Mouse (Mus musculus) spleen, adult 12 weeks (tissue): ENCODE data around the gene Angptl2.

Source experiments
- DNase-seq: peaks from one replicate; pipeline ENCODE4 v3.0.0; 2022; ENCODE audit warnings: low spot score

Angptl2 gene

GRCm38 (mm10) chr2:33215700-33216509, at the start of gene Angptl2:
Gene Angptl2 (plus strand): TSS chr2:33216069.
- no peak for DNase-seq

- DNase-seq, result no peak
Observed at GRCm38 (mm10) chr2:33167060-33167459, 48.8 kb upstream of the Angptl2 start.

- DNase-seq, result no peak
Observed at GRCm38 (mm10) chr2:33169445-33169844, 46.4 kb upstream of the Angptl2 start.

GRCm38 (mm10) chr2:33170777-33171565, 44.9 kb upstream of the Angptl2 start:
- DNase-seq, result no peak

DNA sequence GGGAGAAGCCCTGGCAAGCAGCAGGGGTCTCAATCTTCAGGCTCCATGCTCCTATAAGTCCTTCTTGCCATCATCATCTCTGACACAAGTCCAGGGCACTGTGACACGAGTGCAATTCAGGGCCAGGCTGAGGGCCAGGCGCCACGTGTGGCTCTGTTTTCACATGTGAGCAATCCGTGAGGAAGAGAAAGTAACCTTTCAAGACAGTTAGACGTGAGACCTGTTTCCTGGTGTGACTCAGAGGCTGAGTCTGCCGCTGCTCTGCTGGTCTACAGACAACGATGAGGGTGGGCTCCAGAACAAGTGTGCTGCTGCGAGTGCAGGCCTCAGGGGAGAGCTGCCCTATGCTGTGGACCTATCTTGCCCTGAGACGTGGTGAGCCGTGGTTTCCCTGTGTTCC, 42.7 kb upstream of the Angptl2 start:
- no peak for DNase-seq

DNA sequence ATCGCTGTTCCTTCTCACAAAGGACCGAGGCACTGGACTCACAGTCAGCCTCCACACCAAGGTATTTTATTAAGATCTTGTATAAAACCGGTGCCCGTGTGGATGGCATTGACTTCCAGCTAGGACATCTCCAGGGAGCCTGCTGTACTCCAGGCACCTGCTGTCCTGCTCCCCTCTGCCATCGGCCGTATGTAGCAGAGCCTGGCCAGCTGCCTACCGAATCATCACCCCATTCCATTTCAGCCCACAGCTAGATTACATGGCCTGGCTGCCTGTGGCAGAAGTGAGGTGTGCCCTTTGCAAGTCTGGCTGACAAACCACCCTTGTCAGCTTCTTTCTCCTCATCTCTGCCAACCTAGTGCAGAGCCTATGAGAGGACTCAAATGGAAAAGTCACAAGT, 42.2 kb upstream of the Angptl2 start:
- DNase-seq, result no peak

DNA sequence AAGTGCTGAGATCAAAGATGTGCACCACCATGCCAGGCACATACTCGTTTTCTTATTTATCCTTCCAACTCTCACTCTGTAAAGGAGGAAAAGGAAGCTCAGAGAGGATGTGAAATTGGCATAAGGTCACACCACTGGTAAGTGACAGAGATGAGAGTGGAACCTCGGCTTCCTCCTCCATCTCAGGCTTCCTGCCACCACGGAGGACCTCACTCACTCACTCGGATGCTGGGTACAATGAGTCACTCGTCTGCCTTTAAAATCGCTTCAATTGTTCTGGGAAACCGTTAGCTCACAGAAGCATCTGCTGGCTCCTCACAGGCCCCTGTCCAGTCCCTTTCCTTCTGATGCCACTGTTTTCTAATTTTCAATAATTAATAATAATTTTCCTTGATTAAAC, 39.4 kb upstream of the Angptl2 start:
- DNase-seq, result no peak

- DNase-seq, result no peak
Observed at GRCm38 (mm10) chr2:33176921-33177320, 38.9 kb upstream of the Angptl2 start.

DNA sequence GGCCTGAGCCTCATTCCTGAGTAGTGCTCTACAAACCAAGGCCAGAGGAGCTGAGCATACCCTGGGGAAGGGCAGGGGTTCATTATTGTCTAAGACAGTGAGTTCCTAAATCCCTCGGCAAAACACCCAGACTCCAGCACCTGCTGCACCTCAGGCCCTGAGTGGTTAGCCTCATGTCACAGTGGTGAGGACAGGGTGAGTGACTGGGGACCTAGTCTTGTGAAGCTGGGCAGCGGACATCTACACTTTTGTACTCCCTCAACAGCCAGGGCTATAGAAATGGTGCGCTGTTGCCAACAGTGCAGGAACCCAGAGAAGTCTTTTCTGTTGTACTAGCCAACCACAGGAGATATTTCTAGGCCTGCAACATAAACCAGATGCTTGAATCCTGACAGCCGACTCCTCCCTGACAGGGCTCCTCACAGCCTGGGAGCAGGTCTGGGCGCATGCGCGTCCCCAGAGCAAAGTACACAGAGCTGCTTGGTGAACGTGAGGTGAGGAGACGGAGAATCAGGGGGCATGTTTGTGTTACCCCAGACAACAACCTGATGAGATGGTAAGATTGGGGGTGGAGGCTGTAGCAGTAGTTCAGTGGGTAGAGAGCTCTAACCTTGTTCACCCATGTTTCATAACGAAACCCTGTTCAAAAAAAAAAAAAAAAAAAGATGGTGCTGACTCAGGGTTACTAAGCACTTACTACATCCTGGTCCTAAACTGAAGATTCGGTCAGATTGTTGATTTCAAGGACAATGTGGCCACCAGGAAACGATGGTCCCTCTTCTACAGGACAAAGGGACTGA, 38.2 kb upstream of the Angptl2 start:
- DNase-seq, result no peak

- no peak for DNase-seq
Observed at GRCm38 (mm10) chr2:33178243-33178932, 37.5 kb upstream of the Angptl2 start.

DNA sequence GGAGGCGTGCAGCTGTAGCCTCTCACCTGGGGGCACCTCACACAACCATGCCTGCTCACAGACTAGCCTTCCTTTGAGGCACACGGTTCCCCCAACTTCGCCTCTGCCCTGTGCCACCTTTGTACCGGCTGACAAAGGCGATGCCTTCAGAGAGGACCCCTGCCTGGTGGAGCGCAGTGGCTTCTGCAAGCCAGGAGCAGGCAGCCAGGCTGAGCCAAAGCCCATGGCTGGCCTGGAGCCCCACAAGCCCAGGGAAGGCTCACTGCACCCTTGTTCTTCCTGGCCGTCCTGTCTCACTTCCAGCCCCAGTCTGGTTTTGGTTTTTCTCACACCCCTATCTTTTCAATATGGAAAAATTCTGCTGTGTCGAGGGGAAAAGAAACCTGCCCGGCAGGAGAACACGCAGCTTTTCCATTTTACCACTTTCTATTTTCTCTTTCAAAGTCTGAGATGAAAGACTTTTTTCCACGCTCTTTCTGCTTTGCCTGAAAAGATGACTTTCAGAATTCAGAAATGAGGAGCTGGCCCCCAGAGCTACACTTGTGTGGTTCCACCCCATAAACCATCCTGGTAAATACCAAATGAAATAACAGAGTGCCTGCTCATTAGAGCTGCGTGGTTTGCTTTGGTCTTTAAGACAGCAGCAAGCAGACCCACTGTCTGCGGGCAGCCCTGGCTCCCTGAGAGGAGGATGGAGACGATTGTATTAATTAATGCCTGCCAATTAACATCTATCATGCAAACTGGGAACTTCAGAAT, 36.5 kb upstream of the Angptl2 start:
- no peak for DNase-seq

DNA sequence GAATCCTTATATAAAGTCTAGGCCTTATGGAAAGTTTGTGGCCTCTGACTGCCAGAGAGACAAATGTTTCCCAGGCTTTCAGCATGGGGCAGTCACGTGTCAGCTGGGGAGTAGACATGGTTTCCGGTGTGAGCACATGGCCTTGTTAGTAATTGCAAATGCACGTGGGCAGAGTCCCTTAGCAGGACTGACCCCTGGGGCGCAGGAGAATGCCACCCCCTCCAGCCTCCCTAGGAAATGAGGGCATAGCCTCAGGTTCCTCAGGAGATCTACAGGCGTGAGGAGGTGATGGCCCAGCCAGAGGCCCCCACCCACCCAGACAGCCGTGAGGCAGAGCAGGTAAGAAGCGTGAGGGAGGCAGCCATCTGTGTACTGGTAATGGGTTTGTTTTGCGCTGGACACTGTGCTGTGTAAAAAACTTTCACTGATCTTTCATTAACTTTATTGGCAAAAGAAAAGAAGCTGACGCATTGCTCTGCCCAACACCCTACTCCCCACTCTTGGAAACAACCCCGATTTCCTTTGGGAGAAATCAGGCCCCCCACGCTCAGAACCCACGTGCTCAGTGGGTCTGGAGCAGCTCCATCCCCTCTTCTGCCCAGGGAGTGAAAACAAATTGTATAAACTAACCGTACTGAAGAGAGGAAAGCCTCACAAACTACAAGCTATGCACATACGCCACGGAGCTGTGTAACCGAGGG, 35.8 kb upstream of the Angptl2 start:
- DNase-seq, result no peak

- no peak for DNase-seq
Observed at GRCm38 (mm10) chr2:33183321-33183720, 32.5 kb upstream of the Angptl2 start.

GRCm38 (mm10) chr2:33184641-33185040, 31.2 kb upstream of the Angptl2 start:
- DNase-seq, result no peak

- no peak for DNase-seq
Observed at GRCm38 (mm10) chr2:33185258-33185657, 30.6 kb upstream of the Angptl2 start.

DNA sequence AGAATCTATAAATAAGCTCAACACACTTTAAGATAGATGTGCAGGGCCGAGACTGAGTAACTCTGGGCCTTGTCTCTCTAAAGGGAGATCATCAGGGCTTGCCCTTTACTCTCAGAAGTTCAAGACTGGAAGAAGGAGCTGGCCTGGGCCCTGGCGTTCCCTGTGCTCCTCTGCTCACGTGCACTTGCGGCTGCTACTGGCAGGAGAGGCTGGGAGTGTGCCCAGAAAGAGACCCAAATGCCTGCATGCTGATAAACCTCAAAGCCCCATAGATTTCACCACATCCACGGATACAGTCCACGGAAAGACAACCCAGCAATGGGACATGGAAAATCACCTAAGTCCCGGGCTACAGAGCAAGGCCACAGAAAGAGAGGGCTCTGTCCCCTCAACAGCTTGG, 29.4 kb upstream of the Angptl2 start:
- DNase-seq, result no peak

DNA sequence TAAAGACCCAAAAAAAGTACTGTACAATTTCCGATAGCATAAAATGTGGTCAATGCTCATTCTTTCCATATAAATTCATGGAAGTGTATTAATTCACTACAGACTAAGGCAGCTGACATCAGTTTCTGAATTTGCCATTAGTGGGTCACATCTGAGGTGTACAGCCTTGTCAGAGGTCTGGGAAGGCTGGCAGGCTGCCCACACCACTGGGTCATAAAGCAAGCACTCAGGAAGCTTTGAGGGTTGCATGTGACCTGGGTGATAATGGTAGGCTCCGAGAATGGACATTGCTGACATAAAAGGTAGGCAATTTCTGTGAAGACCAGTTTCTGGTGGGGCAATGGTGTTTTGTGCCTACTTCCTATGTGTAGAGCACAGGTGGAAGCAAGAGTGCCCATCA, 28.0 kb upstream of the Angptl2 start:
- DNase-seq, result no peak

DNA sequence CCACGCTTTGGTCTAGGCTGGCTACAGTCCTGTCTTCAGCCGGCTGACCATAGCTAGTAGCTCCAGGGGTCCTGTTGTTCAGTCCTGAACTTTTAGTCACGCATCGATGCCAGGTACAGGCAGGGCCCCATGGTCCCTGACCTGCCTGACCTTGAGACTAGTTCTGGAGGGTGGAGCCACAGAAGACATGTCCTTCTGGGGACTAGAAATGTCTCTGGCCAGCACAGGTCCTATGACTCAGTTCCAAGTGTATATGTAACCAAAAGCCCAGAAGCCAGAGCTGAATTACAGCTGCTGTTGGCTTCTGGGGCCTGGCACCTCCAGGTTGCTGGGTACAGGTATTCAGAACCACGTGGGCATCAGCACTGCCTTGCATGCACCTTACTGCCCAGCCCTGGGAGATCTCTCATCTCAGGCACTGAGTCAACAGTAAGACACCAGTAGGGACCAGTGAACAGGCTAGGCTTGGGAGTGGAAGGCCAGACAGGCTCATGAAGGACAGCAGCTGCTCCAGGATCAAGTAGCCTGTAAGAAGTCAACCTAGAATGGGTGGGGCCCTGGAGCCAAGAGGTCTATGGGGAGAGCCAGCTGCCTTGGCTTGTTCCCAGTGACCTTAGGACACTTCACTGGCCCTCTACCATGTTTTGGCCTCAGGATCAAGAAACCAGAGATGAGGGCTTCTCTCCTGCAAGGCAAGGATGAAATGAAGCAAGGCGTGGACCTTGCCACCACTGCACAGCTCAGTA, 26.8 kb upstream of the Angptl2 start:
- no peak for DNase-seq

DNA sequence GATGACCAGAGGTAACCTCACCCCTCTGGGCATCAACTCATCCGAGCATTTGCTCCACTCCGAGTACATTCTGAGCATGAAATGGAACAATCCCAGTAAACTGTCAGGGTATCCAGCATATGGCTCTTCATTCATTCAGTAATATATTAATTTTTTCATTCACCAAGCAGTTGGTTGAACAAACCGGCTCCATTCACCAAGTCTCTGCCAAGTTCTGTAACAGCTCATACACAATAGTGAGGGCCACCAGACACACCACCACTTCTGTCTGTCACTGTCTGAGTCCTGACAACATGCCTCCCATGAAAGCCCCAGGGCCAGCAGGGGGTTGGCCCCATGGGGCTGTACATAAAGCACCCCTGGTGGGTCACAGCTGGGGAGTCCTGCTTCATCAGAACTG, 25.9 kb upstream of the Angptl2 start:
- no peak for DNase-seq
